Mouse (Mus musculus) splenic B cell, adult 2 months (primary cell): Measurements from ENCODE around the gene Slc6a17.

ENCODE experiments used
- DNase-seq: peaks from one replicate; pipeline ENCODE4 v3.0.0-alpha.2; 2011; ENCODE audit warnings: low read depth, low spot score
- H3K27me3 ChIP-seq: 2 replicates; pipeline ENCODE4 v1.6.1; 2012; ENCODE audit warnings: mild to moderate bottlenecking, low read length, moderate library complexity, mixed read lengths; ENCODE audit not compliant: control insufficient read depth, poor library complexity, insufficient read depth, severe bottlenecking
- H3K36me3 ChIP-seq: 2 replicates; pipeline ENCODE4 v1.6.1; 2012; ENCODE audit warnings: mild to moderate bottlenecking, low read length, moderate library complexity, mixed read lengths; ENCODE audit not compliant: control insufficient read depth, poor library complexity, insufficient read depth, severe bottlenecking

Gene Slc6a17

DNA sequence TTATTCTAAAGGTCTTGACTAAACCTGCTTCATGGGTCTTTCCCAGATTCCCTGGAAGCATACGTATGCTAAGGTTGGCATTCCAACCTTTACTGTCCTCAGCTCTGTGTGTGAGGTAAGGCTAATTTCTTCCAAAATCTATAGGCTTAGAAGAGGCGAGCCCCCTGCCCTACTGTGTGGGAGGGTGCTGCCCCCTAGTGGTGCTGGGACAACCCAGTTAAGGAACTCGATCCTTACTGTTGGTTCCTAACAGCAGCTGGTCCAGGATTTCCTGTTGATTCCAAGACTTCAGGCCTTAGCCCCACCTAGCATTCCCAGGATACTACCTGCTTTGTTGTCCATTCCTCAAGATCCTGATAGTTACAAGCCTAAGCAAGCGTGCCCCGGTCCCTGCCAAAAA, 55.7 kb downstream of the Slc6a17 start:
- DNase-seq: peak; percentile 60
- Histone ChIP-seq H3K36me3 (no peaks in the 10 kb centered on the region), H3K27me3 (no peaks in the 10 kb centered on the region)

DNA sequence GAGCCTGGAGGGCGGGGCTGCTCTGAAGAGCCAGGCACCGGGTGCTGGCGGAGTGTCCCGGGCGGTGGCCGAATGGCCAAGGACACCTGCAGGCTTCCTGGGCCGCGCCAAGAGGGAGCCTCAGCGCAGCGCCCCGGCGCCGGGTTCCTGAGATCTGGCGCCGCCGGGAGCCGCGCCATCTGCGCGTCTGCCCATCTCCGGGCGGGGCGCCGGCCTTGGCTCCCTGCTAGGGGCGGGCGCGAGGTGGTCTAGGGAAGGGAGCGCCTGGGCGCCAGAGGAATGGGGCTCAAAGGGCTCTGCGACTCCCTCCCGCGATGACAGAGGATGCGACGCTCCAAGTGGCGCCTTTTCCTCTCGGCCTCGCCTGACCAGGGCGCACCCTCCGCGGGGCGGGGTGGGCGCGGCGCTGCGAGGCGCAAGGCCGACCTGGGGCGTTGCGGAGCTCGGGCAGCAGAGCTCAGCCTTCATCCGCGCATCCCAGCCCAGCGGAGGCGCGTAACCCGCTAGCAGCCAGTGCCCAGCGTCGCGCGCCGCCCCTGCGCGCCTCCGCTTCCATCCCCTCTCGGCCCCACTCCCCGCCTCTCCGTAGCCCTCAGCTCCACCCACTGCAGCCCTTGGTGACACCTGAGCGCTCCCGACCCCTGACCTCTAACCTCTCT, 57.9 kb downstream of the Slc6a17 start:
- Histone ChIP-seq H3K27me3 (no peaks in the 10 kb centered on the region), H3K36me3 (no peaks in the 10 kb centered on the region)
- no peak for DNase-seq

DNA sequence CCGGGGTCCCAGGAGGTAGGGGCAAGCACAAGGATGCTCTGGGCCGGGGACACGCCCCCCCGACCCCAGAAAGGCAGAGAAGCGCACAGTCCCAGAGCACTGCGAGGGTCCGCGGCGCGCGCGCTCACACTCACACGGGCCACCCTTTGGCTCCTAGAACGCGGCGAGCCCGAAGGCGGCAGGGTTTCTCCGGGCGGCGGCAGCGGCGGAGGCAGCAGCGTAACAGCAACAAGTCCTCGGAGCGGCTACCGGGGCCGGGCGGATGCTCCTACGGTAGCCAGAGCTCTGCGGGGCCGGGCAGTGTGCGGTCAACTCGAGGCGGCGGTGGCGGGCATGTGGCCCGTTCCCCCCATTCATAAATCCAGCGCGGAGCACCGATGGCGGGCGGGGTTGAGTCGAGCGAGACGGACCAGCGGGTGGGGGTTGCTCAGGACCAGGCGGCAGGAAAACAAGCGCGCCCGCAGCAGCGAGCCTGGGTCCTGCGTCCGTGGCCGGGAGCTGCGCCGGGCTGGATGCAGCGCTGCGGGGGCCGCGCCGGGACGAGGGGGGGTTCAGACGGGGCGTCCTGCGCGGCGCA, 58.5 kb downstream of the Slc6a17 start, which contains the start of gene Kcnc4:
TSS of gene Kcnc4 (minus strand) at position 357 of the 577 bp plus-strand sequence.
- no peak for DNase-seq
- no peaks in the 10 kb centered on the region for H3K27me3 ChIP-seq

DNA sequence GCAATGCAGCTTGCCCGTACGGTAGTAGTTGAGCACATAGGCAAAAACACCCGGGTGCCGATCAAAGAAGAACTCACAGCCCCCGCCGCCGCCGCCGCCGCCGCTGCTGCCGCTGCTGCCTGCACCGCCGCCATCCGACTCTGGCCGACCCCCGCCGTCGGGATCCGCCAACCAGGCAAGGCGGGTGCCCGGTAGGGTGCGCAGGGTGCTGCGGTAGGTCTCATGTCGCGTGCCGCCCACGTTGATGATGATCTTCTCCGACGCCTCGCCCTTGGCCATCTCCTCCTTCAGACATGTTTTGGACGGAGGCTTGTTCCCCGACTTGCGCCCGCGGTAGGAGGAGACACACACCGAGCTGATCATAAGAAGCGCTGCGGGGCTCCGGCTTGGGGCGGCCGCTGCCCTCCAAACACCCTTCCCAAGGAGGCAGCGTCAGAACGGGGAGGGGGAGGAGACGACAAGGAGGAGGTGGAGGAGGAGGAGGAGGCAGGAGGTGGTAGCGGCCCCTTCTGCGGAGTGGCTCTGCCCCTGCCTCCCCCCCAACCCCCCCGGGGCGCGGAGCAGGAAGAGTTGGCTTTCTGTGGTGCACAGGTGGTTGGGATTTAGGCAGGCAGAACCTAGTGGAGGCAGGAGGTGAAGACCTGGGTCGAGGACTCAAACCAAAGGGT, 59.2 kb downstream of the Slc6a17 start:
- H3K27me3 ChIP-seq: no peaks in the 10 kb centered on the region
- DNase-seq: no peak
- no peaks in the 10 kb centered on the region for H3K36me3 ChIP-seq

More for the DNA sequence above, 58.5 kb downstream of the Slc6a17 start, which contains the start of gene Kcnc4:
- no peaks in the 10 kb centered on the region for H3K36me3 ChIP-seq

DNA sequence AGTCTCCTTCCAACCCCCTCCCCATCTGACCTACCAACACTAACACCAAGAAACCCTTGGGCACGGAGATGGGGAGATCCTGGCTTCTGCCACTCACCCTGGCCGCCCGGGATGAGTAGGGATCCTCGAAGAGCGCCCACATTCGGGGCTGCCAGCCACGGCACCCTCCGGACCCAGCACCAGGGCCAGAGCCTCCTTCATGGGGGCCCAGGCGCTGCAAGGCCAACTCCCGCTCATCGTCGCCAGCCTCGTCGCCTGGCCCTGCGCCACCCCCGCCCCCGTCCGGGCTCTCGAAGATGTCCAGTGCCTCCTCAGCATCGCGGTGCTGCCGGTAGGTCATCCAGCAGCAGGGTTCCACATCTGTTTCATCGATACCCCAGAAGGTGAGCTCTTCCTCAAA, 59.7 kb downstream of the Slc6a17 start:
- H3K27me3 ChIP-seq: no peaks in the 10 kb centered on the region
- no peaks in the 10 kb centered on the region for H3K36me3 ChIP-seq
- no peak for DNase-seq

DNA sequence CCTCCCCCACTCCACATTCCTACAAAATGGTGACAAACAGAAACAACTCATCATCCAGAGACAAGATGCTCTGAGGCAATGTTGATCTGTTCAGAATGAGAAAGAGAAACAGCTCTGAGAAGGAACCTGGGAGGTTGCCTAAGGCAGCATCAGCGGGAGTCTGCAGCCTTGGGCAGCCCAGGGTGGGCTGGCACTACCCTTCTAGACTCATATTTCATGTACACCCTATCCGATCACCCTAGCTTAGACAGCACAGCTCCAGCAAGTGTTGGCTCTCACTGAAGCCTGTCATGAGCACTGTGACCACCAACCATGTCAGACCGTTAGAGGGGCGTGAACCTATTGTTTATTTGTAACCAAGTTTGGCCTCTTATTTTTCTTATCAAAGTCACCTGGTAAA, 63.5 kb downstream of the Slc6a17 start:
- DNase-seq: no peak
- no peaks in the 10 kb centered on the region for H3K27me3 ChIP-seq
- no peaks in the 10 kb centered on the region for H3K36me3 ChIP-seq

DNA sequence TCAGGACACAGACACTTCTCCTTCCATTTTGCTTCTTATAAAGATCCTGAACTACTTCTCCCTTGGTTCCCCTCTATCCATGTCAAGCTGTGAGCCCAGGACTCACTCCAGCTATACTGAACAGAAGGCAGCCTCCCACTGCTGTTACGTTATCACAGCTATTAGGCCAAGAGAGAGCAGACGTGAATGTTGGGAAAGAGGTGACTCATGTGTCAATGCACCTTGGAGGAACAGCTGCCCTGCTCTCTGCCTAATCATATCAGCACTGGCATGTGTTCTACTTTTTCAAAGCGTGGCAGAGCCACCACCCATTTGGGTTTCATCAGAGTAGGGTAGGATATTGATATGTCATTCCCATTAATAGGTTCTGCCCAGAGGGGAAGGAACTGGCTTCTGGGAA, 71.0 kb downstream of the Slc6a17 start:
- Histone ChIP-seq H3K36me3 (no peaks in the 10 kb centered on the region), H3K27me3 (no peaks in the 10 kb centered on the region)
- no peak for DNase-seq

DNA sequence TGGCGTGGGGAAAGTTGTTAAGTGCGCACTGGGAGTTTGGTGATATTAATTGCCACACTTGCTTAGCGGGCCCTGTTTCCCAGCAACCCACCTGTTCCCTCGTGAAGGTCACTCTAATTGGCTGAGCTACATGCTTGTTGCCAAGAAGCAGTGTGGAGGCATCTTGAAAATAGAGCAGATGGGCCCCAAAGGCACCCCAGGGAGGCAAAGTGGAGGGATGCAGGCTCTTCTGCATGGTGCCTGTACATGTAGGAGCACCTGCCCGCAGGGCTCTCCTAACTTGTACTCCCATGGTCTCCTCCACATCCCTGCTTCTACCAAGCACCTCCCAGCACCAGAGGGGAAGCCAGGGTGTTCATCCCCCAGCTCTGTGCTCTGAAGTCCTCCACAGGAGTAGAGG, 74.0 kb downstream of the Slc6a17 start:
- no peak for DNase-seq
- Histone ChIP-seq H3K27me3 (no peaks in the 10 kb centered on the region), H3K36me3 (no peaks in the 10 kb centered on the region)

DNA sequence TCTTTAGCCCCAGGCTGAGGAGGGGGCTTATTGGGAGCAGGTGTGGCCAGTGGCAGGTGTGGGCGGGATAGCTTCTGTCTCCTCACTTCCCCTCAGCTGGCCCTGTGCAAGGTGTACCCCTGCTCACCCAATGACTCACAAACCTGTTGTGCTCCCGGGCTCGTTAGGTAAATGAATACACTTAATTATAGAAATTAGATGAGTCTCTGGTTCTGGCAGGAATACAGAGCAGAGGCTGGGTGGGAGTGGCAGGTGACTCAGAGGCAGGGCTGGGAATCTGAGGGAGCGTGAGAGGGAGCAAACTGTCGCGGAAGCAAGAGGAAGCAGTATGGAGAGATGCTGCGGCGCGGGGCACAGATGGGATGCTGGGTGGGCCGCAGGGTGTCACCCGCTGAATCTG, 75.6 kb downstream of the Slc6a17 start:
- Histone ChIP-seq H3K36me3 (no peaks in the 10 kb centered on the region), H3K27me3 (no peaks in the 10 kb centered on the region)
- no peak for DNase-seq

DNA sequence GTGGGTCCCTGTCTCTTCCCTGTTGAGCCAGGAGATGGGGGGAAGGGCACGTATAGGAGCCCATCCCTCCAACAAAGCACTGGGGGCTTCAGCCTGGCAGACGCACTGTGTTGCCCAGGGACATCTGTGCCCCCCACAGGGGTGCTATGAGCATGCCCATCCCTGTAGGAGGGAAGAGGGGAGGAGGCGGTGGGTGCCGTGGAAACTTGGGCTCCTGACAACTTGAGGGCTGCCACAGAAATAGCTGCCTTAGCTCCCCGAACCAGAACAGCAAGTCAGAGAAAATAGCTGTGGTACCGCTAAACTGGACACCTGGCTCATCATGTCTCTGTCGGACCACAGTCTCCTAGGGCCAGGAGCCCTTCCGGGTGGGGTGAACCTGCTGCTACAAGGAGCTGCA, 76.5 kb downstream of the Slc6a17 start:
- no peaks in the 10 kb centered on the region for H3K27me3 ChIP-seq
- H3K36me3 ChIP-seq: no peaks in the 10 kb centered on the region
- no peak for DNase-seq

DNA sequence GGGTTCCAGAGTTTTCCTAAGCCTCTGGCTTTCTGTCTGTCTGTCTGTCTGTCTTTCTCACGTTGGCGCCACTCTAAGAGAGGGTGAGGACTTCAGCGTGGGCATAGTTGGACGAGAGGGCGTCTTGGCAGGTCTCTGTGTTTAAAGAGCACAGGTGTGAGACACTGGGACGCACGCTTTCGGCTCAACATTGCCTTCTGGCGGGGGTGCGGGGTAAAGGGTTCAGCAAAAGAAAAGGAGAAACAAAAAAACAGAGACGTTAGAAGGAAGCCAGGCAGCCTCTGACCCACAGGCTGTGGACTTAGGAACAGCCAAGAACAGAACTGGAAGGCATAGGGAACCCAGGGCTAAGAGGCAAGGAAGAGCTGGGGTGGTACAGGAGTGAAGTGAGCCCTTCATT, 78.5 kb downstream of the Slc6a17 start:
- Histone ChIP-seq H3K27me3 (no peaks in the 10 kb centered on the region), H3K36me3 (no peaks in the 10 kb centered on the region)
- no peak for DNase-seq

DNA sequence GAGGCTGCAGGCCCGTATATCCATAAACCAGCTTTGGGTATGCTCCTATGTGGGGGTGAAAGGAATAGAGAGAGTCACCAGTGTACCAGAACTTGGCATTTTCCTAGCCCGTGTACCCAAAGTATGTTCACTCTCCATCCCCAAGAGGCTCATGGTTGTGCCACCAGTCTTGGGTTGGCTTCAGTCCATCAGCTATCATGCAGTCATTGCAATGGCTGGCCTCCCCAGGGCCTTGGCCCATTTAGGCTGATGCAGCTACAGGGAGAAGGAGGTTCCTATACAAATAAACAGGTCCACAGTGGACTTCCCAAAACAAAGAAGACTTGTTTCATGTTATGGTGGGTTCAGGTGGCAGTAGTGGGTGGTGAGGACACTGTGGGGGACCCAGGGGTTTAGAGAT, 80.2 kb downstream of the Slc6a17 start:
- H3K27me3 ChIP-seq: no peaks in the 10 kb centered on the region
- no peak for DNase-seq

DNA sequence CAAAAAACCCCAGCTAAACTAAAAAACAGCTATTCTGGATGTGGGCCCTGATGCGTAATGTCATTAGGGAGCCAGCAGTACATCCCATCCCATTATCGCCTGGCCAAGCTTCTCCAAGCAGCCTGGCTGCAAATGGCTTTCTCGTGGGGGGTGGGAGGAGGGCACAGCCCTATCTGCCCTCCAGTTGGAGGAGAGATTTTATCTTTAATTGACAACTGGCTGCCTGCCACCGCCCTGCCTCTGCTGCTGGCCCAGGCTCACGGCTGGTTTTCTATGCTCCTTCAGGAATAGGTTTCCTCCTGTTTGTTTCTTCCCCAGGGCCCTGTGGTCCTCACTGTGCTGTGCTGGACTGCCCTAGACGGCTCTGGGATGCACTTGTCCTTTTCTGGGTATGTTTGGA, 81.4 kb downstream of the Slc6a17 start:
- Histone ChIP-seq H3K36me3 (no peaks in the 10 kb centered on the region), H3K27me3 (no peaks in the 10 kb centered on the region)
- no peak for DNase-seq

More for the DNA sequence above, 80.2 kb downstream of the Slc6a17 start:
- no peaks in the 10 kb centered on the region for H3K36me3 ChIP-seq

DNA sequence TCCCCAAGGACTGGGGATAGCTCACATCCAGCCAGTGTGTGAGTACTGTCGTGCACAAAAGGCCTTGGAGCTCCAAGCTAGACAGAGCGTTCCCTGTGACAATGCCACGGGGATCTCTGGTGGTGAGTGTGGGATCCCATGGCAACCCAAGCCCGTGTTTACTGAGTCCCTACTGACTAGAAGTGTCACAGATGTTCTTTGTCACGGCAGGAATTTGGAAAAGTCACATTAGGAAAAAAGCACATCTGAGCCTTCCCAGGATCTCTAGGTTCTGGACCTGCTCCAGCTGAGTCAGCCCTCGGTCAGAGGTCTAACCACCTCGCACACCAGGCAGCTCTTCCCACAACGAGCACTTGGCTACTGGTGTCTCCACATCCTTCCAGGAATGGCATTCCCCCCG, 84.2 kb downstream of the Slc6a17 start:
- Histone ChIP-seq H3K36me3 (no peaks in the 10 kb centered on the region), H3K27me3 (no peaks in the 10 kb centered on the region)
- DNase-seq: no peak

DNA sequence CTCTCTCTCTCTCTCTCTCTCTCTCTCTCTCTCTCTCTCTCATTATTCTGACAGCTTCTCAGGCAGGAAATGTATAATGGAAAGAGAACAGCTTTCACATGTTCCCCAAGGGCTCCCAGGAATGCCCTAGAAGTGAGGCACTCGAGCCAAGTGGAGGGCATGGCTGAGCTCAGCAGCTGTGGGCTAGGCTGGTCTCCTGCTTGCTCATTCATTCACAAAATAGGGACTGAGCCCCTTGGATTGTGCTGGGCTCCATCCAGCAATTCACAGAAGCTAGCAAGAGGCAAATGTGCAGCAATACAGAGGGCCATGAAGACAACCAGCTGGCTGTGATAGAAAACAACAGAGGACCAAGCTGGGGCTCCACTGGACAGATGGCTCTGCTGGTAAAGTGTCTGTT, 86.5 kb downstream of the Slc6a17 start:
- no peak for DNase-seq
- Histone ChIP-seq H3K36me3 (no peaks in the 10 kb centered on the region), H3K27me3 (no peaks in the 10 kb centered on the region; the same call in 1 of the 2 replicates)
